Mouse (Mus musculus) adrenal gland, adult 8-10 months (tissue): Measurements from ENCODE around the gene Pkp4. TPM values are rescaled to one million over a fixed set of nuclear protein-coding genes. Genes with fewer than 3 reads are reported as not detected.
A peak's percentile ranks its signal among the peaks of the same experiment; 100 is the strongest.

Experiments
- DNase-seq: peaks from one replicate; pipeline ENCODE4 v3.0.0; 2022
- total RNA-seq, 4 experiments: library from RNA; stranded (reverse); gene quantifications; 2 replicates each; pipeline ENCODE4 v1.2.4; 2022

The Pkp4 gene
- total RNA-seq, 4 experiments from 2014 or later = 40.7 to 55.5 (median 45.6) TPM

DNA sequence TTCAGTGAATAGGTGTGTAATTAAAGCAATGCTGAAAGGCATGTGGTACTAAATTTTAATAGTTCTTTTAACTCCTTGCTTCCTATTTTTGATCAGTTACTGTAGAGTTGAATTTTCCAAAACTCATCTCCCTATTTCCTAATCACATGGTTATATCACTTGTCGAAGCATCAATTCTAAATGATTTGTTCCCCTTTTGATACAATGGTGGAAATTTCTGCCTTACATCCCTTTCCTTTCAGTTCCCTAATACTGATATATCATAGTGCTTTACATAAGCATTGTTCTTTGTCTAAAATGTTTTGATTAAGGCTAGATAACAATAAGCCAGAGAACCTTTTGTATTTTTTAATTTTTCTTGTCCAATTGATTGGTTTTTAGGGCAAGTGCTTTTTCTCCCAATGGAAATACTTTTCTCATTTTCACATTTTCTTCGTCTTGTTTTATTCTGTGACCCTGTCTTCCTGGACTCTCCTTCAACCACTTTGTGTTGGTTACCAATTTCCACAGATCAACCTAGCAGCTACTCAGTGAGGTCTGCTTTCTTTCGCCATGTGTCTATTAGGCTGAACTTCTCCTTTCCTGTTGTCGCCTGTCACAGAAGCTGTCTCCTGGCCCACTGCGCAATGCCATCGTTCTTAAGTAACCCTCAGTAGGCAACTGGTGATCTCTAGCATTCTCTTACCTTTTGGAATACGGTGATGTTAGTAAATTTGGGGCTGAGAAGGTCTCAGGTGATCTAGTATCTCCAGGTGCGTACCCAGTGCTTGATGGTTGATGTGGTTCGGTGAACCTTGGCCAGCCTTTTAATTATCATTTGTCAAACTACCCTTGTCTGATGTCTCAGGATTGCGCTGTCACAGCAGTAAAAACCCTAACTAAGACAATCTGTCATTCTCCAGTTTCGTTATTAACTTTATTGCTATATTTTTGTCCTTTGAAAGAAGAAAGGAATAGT, 23.7 kb downstream of the Pkp4 start:
- DNase-seq = no peak

GRCm38 (mm10) chr2:59186122-59186521, 25.5 kb downstream of the Pkp4 start:
- DNase-seq = peak; percentile 17

GRCm38 (mm10) chr2:59186966-59187365, 26.3 kb downstream of the Pkp4 start:
- no peak for DNase-seq

DNA sequence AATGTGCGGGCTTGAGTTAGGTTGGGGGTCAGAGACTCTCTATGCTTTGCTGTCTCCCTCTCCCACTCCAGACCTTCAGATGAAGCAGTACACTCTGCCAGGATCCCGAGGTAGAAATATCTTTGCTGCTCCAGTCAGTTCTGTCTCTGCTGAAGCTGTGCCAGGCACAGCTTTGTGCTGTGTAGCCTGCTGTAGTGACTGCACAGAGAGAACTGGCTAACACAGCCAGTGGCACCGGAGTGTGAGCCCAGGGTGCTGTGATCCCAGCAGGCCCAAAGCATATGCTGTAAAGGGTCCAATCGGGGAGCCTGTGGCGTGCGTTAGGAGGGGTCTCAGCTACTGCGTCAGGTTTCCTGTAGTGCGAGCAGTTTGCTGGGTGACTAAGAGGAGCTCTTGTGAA, 27.7 kb downstream of the Pkp4 start:
- no peak for DNase-seq

DNA sequence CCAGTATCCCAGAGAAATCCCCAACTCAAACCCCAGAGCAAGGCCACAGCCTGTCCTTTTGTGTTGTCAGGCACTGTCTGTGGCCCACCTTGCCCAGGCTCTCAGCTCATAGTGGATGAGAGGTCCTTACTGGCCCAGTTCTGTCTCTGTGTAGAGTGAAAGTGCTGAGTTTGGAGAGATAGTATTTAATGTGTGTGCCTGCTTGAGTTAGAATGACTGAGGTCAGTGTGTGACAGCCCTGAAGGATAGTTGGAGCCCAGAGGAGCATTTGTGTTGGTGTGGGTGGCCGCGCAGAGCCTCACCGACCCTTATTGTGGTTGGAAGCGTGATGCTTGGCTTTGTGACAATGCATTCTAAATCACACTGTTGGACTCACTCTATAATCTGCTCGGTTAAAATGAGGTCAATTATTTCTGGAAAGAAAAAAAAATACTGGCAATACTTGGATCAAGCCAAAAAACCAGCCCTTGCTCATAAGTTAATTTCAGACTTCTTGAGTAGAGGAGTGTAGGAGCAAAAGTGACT, 29.1 kb downstream of the Pkp4 start:
- no peak for DNase-seq

GRCm38 (mm10) chr2:59190186-59190585, 29.5 kb downstream of the Pkp4 start:
- no peak for DNase-seq

GRCm38 (mm10) chr2:59191466-59191865, 30.8 kb downstream of the Pkp4 start:
- no peak for DNase-seq

DNA sequence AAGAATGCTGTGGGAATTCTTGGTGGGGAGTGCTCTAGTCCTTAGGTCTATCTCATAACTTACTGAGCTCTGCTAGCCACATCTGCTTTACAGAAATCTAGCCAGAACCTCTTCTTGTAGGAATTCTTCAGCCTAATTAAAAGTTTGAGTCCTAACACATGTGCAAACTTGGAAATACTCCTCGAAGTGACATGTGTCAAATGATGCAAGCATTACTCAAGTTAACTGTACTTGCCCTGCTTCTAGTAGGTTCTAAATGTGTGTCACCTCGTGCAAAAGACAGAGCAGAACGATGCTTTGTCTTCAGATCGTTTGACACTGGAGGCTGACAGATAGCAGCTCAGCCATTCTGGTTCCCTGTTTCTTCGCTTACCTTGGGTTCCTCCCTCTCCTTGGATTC, 32.5 kb downstream of the Pkp4 start:
- no peak for DNase-seq

DNA sequence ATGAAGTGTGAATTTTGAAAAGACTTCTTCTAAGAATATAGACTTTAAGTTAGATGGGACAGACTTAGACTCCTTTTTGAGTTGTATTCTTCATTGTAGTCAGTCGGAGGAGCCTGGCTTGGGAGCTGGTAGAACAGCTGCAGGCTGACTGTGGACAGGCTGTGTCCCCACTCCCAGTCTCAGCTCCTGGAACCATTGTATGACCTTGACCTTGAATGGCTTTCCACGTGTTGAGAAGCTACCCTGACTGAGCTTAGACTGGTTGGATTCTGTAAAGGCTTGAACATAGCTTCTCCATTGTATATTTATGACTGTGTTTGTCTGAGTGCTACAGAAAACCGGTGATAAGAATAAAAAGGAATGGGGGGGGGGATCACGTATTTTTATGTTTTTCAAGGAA, 36.5 kb downstream of the Pkp4 start:
- no peak for DNase-seq

DNA sequence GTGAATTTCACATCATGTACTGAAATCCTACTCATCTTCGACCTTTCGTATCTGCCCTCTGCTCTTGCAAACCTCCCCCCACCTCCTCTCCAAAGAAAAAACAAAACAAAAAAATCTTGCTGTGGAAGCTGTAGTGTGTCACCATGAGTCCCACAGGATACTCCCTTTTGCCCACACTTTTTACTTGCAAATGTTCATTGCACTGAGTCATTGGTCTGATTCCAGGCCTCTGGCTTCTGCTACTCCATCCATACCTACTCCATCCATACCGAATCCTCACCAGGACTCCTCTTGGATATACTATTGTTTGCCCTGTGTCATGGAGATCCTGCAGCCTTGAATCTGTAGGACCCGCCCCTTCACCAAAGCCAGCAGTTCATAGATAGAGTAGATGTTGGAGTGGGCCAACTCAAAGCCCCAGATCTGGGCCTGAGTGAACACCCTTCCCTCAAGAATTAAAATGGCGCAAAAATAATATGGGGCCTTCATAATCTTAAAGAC, 38.9 kb downstream of the Pkp4 start:
- DNase-seq = no peak

DNA sequence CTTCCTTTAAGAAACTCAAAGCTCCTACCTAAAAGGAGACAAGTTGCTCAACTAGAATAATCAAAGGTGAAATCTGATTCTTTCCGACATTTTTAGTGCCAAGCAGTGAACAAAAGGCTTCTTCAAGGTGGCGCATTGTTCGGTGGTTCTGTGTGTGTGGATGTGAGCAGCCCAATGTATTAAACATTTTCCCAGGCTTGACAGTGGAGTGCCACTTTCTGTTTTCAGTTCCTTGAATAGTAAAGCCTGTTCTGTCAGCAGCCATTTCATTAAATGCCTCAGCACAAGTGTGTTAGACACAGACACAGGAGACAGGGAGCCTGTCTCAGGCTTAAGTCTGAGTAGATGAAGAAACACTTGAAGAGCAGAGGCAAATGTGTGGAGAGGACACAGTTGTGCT, 39.9 kb downstream of the Pkp4 start:
- no peak for DNase-seq

- no peak for DNase-seq
Measured at GRCm38 (mm10) chr2:59202930-59203329, 42.3 kb downstream of the Pkp4 start.

- DNase-seq = no peak
Measured at GRCm38 (mm10) chr2:59203627-59204425, 43.2 kb downstream of the Pkp4 start.

DNA sequence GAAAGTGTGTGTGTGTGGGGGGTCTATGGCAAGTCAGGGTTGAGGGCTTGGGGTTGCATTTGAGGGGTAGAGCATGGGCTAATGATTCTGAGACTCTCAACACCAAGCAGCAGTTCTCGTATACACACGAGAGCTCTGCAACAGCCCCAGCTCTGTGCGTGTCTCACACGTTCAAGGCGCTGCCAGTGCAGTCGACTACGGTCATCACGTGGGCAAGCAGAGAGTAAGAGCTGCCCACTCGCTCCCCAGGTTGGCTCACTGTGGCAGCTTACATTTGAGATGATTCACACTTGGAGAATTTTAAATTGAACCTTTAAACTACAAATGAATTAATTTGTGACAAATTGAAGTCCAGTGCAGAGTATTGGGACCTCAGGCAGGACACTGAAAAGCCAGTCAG, 44.4 kb downstream of the Pkp4 start:
- no peak for DNase-seq

DNA sequence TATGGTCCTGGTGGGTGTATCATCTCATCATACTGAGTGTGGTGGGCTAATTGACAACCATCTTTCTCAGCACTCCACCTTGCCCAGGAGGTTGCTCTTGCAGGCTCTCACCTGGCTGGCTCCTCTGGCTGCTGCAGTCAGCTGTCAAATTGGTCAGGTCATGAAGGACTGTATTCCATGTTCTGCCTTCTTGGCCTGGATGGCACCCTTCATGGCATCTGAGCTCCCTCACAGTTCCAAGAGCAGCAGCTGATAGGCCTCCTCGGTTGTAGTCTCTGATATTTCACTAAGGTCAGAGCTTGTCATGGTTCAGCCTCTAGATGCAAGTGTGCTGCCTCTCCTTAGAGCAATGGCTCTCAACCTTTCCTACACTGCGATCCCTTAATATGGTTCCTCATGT, 45.5 kb downstream of the Pkp4 start:
- DNase-seq = no peak

DNA sequence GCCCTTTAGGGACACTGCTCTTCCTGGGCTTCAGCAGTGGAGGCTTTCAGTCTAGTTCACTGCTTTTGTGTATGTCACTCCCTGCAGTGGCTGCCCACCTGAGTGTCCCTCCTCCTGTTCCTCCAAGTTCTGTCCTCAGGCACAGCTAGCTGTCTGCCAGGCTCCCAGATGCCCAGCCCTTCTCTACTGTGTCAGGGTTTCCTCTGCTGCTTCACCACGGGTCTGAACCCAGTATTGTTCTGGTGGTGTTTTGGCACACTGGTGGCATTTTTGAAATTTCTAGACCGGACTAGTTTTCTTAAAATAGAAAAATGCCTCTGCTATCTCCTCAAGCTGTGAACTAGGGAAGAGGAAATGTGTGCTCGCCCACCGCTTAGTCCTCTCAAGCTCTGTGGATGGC, 46.6 kb downstream of the Pkp4 start:
- no peak for DNase-seq

DNA sequence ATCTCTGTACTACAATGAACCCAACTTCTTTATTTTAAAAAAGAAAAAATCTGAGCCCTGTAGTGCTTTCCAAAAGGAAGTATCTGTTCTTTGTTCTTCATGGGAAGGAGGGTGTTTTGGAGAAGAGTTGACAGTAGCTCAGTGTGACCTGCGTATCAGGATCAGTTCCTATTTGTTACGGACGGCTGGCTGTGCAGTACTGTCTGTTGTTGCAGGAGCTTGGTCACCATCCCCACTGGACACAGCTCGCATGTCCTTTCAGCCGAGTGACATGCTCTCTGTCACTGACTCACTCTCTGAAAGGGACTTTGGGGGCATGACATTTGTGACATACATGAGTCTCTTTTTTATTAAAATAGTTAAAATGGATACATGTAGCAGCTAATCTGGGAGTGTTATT, 47.1 kb downstream of the Pkp4 start:
- no peak for DNase-seq

DNA sequence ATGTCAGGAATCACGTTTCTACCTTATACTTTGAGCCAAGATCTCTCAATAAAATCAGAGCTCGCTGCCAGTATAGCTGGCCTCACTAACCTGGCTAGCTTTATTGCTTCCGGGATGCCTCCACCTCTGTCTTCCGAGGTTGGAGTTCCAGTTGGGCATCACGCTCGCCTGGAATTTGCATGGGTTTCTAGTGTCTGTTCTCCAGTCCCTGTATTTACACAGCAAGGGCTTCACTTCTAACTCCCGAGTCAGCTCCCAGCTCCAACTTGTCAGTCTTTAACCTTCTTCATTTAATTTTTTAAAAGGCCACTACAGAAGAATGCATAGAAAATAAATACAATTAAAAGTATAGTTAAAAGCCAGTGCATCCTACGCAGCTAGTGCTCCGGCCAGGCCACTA, 47.6 kb downstream of the Pkp4 start:
- DNase-seq = no peak

DNA sequence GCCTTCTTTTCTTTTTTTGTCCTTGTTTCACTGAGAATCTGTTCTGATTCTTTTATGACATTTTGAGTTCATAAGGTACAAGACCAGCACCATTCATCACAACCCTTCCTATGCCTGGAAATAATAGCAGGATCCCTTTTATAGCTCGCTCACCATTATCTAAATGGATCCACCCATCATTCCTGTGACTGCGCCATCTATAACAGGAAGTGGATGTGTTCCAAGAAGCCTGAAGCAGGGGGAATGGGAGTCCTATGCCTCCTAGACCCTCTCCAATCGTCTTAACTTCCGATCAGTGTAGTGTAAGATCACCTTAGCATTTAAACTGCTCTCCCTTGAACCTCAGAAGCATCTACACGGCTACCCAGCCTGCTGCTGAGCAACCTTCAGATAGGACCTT, 50.4 kb downstream of the Pkp4 start:
- DNase-seq = no peak

DNA sequence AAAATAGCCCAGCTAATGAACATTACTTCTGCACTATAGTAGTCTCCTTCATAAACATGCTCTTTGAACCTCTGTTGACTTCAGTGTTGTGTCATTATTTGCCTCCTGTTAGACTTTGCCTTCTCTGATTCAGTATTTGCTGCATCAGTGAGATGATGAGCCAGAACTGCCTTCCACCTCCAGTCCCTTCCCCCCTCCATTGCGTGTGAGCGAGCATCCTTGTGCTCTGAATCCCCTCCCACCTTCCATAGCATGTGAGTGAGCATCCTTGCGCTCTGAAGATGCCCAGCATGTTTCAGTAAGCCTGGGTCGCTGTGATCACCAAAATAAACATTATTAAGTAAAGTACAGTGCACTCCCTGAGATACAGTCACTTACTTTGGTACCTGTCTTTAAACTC, 51.8 kb downstream of the Pkp4 start:
- no peak for DNase-seq

DNA sequence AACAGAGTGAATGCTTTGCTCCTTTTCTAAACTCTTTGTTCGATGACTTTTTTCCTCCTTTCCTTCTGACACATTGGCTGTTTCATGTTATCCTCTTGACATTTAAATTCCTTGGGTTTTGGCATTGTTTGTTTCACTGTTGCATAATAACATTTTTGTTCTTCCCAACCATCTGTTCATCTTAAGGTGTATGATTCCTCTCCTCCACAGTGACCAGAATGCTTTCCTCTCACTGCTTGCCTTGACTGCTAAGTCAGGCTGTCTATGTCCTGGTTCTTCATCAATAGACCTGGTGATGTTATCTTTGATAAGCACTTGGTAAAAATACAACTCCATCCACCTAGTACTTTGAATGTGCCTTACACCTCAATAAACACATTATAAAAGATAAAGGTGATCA, 52.2 kb downstream of the Pkp4 start:
- no peak for DNase-seq

GRCm38 (mm10) chr2:59217931-59218330, 57.3 kb downstream of the Pkp4 start:
- no peak for DNase-seq
